Mouse (Mus musculus) layer of hippocampus, adult 8-10 months (tissue): ENCODE results near the gene Cfap73. TPM values are rescaled to one million over a fixed set of nuclear protein-coding genes. Genes with fewer than 3 reads are reported as not detected.

Experiments
- DNase-seq, 2 experiments: peaks; one replicate each; pipeline ENCODE4 v3.0.0; 2022; ENCODE audit warnings: low spot score in 2 of 2
- total RNA-seq, 4 experiments: library from RNA; stranded (reverse); gene quantifications; 2 replicates each; pipeline ENCODE4 v1.2.4; 2022

The Cfap73 gene
- under 1 TPM in 2 of 4 experiments, not detected in 2; 0.50 to 0.56 TPM for total RNA-seq

- no peak for DNase-seq
These were observed at the start of gene Cfap73 for GRCm38 (mm10) chr5:120634131-120634530. Gene Cfap73, minus strand, starts transcription at chr5:120634235.

- no peak for DNase-seq
These were observed 49.1 kb upstream of the Cfap73 start for GRCm38 (mm10) chr5:120682982-120683771.

GRCm38 (mm10) chr5:120680918-120681317, 46.9 kb upstream of the Cfap73 start:
- peak; percentile 43 to 46 for DNase-seq

GRCm38 (mm10) chr5:120679676-120680555, 45.9 kb upstream of the Cfap73 start:
- DNase-seq = peak; percentile 93 to 95

GRCm38 (mm10) chr5:120677516-120677915, 43.5 kb upstream of the Cfap73 start:
- no peak for DNase-seq

GRCm38 (mm10) chr5:120674229-120675145, 40.5 kb upstream of the Cfap73 start:
- DNase-seq = no peak

- peak in 1 of 2 experiments; percentile 79 for DNase-seq
These were observed 39.6 kb upstream of the Cfap73 start for GRCm38 (mm10) chr5:120673626-120674025.

GRCm38 (mm10) chr5:120671865-120672264, 37.8 kb upstream of the Cfap73 start:
- no peak for DNase-seq

GRCm38 (mm10) chr5:120670132-120670531, 36.1 kb upstream of the Cfap73 start:
- DNase-seq = no peak

GRCm38 (mm10) chr5:120668761-120669160, 34.7 kb upstream of the Cfap73 start:
- no peak for DNase-seq

GRCm38 (mm10) chr5:120664888-120665287, 30.9 kb upstream of the Cfap73 start:
- no peak for DNase-seq

GRCm38 (mm10) chr5:120660816-120661215, 26.8 kb upstream of the Cfap73 start:
- DNase-seq = peak; percentile 61 to 65

- peak; percentile 73 to 81 for DNase-seq
These were observed 22.3 kb upstream of the Cfap73 start for GRCm38 (mm10) chr5:120656281-120656751.

- no peak for DNase-seq
These were observed 19.8 kb upstream of the Cfap73 start for GRCm38 (mm10) chr5:120653873-120654272.

GRCm38 (mm10) chr5:120652915-120653701, 19.1 kb upstream of the Cfap73 start:
- no peak for DNase-seq

- no peak for DNase-seq
These were observed 17.2 kb upstream of the Cfap73 start for GRCm38 (mm10) chr5:120651230-120651629.

- no peak for DNase-seq
These were observed 15.9 kb upstream of the Cfap73 start for GRCm38 (mm10) chr5:120649938-120650337.

- peak in 1 of 2 experiments; percentile 51 for DNase-seq
These were observed 15.4 kb upstream of the Cfap73 start for GRCm38 (mm10) chr5:120649374-120649933.

GRCm38 (mm10) chr5:120648569-120649373, 14.7 kb upstream of the Cfap73 start, which contains the start of gene Rasal1:
Gene Rasal1, plus strand, starts transcription at chr5:120648812.
- peak; percentile 79 to 83 for DNase-seq
